Mouse (Mus musculus) c-Kit-positive CD71-positive TER-119-positive erythroid progenitor cells, embryonic 14.5 days (primary cell): ENCODE measurements around the gene Faf1.
A peak's percentile ranks its signal among the peaks of the same experiment; 100 is the strongest.

Experiments used
- DNase-seq: peaks from one replicate; pipeline ENCODE4 v3.0.0-alpha.2; 2013; ENCODE audit warnings: low spot score

Gene Faf1

GRCm38 (mm10) chr4:109792331-109792730, 115.9 kb downstream of the Faf1 start:
- DNase-seq = no peak

GRCm38 (mm10) chr4:109793072-109793471, 116.7 kb downstream of the Faf1 start:
- peak; percentile 24 for DNase-seq

DNA sequence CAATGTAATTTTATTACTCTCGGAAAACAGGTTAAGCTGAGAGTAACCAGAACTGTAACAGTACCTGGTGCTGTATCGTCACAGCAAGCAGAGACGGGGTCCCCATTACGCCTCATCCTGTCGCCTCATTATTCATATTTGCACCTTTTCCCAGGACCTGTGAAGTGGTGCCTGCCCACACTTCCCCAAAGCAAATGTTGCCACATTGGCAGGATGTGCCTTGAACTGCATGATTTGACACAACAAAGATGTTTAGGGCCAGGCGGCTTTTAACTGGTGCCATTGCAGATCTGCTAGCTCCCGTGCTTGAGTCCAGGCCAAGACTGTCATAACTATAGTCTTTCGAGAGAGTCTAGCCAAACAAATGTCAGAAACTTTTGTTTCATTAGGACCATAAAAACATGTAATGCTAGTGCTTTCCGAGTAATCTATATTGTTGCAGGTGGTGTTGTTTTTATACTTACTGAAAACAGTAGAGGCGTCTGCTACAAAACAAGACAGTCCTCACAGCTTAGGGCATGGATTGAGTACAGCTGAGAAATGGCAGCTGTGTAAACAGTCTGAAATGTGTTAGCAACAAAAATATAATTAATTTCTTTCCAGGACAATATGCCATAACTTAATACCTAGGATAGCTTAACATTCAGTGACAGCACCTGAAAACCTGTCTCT, 121.3 kb downstream of the Faf1 start:
- no peak for DNase-seq

GRCm38 (mm10) chr4:109806408-109806807, 130.0 kb downstream of the Faf1 start:
- no peak for DNase-seq

GRCm38 (mm10) chr4:109815161-109815560, 138.8 kb downstream of the Faf1 start:
- DNase-seq = no peak

GRCm38 (mm10) chr4:109815592-109815991, 139.2 kb downstream of the Faf1 start:
- no peak for DNase-seq

DNA sequence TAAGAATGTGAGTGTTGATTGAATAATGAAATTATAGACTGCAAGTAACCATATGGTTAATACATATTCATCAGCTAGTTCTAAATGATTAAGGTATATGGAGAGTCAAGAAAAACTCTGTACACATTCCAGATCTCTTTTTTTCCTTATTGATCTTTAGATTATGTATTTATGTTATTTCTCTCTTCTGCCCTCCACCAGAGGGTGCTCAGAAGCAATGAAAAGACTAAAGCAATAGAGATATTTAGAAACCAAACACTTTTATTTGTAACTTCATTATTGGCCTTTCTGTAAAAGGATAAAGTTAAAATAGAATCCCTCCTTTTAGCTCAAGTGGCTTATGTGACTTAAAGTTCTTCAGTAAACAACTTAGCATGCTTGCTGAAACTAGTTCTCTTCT, 143.1 kb downstream of the Faf1 start:
- DNase-seq = no peak

- no peak for DNase-seq
Measured at GRCm38 (mm10) chr4:109829800-109830199, 153.4 kb downstream of the Faf1 start.

DNA sequence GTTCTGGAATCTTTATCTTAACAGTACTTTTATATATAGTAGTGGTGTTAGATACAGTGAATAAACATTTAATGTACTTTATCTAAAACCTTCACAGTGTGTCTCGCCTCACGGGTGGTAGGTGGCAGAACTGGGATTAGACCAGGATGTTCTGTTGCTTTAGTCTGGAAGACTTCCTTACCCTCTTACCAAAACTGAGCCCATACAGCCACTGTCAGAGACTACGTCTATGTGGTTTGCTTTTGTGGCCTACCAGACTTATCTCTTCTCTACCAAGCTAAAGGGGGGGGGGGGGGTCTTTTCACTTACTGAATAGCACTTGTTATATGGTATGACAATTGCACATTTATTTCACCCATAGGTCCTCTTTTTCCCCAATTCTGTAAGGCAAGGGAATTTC, 181.5 kb downstream of the Faf1 start:
- DNase-seq = no peak

- DNase-seq = no peak
Measured at GRCm38 (mm10) chr4:109858571-109859392, 182.4 kb downstream of the Faf1 start.

DNA sequence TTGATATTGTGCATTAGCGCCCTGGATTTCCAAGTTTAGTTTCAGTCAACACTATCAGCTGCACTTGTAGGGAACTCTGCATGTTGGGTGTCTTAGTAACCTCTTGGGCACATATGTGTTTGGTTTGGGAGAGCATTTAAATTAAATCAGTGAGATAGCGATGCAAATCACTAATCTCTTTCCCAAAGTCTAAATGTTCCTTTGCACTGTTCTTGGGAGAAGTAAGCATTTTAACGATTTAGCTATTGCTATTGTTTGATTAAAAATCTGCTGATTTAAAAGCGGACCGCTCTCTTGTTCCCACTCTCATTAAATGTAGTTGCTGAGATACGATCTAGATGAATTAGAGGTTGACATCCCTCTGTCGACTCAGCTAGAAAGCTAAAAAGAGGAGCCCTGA, 183.0 kb downstream of the Faf1 start:
- DNase-seq = no peak

DNA sequence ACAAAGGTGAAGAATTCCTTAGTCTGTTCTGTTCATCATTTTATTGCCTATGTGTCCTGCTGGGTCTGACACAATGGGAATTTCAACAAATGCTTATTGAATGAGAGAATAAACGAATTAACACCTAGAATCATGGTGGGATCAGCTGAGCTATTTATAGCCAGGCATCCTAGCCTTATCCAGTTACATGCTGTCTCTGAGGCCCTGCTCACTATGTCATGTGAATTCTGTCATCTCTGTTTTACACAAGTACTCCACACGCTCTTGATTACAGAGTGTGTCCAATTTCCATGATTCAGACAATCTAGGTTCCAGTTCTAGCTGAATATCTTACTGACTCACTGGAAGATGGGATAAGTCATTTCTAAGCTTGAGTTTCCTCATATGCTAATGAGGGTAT, 183.9 kb downstream of the Faf1 start:
- no peak for DNase-seq

DNA sequence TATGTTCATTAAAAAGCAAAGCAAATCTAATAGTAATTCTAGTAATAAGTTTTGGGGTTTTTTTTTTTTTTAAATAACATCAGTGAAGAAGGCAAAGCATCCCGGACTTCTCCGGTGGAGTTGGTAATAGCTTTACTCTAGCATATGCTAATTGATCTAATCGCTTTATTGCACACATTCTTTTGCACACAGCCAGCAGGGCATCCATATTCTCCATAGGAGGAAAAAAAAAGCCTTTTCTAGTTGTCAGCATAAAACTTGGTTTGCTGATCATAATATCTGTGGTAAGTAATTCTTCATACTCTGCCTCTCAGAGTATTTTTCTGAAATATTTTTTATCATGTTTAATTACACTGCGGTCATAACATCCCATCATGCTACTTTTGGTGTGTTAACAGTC, 185.9 kb downstream of the Faf1 start:
- DNase-seq = no peak

GRCm38 (mm10) chr4:109863021-109863420, 186.6 kb downstream of the Faf1 start:
- no peak for DNase-seq

- no peak for DNase-seq
Measured at GRCm38 (mm10) chr4:109868897-109869484, 192.6 kb downstream of the Faf1 start.

DNA sequence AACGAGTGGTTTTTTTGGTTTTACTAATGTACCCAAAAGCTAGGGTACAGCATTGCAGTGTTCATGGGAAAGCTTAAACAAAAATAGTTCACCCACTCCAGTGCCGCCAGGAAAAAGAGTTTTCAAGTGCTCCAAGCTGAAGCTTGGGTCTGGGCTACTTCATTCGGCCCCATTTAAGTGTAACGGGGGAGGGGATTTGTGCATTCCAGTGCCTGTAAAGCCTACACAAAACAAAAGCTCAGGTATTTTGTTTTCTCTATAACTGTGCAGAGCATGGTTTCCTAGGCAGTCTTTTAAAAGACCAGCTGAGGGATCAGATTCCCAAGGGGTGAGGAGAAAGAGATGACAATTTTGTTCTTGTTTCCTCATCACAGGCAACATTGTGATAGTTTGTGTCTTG, 207.9 kb downstream of the Faf1 start:
- no peak for DNase-seq

DNA sequence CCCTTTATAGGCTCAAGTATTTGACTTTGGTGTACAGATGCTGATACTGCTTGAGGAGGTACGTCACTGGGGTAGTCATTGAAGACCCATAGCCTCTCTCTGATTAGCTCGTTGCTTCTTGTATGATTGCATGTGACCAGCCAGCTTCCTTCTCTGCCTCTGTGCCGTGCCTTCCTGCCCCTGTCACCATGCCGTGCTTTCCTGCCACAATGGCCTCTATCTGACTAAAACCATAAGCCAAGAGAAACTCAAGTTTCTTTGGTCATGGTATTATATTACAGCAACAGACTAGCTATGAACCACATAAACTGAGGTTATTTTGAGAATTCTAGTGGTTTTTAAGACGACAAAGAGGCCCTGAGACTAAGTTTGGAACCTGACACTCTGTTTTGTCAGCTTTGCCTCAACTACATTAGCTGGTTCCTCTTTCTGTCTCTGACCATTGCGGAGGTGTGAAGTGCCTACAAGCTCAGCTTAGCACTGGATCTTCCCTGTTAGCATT, 211.5 kb downstream of the Faf1 start:
- DNase-seq = no peak

GRCm38 (mm10) chr4:109897810-109898566, 221.6 kb downstream of the Faf1 start:
- DNase-seq = peak; percentile 34

DNA sequence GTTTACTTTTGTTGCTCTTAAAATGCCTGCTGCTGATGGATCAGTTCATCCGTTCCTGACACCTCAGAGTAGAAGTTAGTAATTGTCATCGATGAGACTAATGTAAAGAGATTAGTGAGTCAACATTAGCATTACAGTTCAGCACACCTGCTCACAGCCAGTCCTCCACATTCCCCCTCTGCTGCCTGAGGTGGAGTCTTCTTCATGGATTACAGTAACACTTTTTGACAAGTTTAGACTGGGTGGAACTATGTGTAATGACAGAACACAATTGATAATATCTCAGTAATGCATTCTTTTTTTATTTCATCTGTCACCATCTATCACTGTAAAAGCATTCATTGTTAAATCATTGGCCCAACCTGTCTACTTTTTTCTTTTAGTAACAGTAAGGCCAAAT, 224.7 kb downstream of the Faf1 start:
- no peak for DNase-seq

DNA sequence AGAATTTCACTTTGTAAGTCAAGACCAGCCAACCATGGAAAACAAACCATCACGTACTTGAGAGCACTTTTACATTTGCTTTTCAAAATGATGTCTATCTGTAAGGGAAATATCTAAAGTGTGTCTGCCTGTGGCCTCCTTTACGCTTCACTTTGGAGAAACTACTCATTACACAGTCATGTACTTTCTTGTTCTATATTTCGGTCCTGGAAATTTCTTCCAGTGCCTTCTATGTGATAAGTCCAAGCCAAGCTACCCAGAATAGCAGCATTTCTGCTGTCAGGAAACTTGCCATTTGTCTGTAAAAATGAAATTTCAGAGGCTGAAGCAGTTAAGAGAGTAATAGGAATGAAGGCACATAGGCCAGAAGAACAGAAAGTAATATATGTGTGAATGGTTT, 228.1 kb downstream of the Faf1 start:
- DNase-seq = no peak

GRCm38 (mm10) chr4:109929058-109929457, 252.7 kb downstream of the Faf1 start:
- DNase-seq = no peak

DNA sequence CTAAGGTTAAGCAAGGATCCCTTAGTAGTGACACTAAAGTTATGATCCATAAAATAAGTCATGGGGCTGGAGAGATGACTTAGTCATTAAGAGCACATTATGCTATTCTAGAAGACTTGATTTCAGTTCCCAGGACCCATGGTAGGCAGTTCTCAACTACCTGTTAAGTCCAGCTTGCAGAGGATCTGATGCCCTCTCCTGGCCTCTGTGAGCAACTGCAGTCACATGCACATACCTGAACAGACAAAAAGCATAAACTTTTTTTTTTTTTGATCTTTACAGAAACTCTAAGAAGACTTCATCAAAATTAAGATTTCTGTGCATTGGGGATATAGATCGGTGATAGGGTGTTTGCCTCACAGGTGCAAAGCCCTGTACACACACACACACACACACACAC, 254.1 kb downstream of the Faf1 start:
- DNase-seq = peak; percentile 24
